Mouse (Mus musculus) stomach, postnatal 0 days (tissue): ENCODE data around the gene Sf3a2. TPM values are rescaled to one million over a fixed set of nuclear protein-coding genes. Genes with fewer than 3 reads are reported as not detected.

Experiments
- ATAC-seq: fragments of 200-750 bp; cut with Nextera tagmentation; 2 replicates; pipeline ENCODE4 v1.8.0; 2017; ENCODE audit not compliant: low FRiP score, low TSS enrichment
- DNase-seq: peaks from one replicate; pipeline ENCODE4 v3.0.0-alpha.2; 2016; ENCODE audit warnings: low spot score
- H3K27ac ChIP-seq: fragments of 300-500 bp; sonication (generic); replicated peaks from 2 replicates; pipeline ENCODE4 v1.5.1; 2014; ENCODE audit warnings: mild to moderate bottlenecking, control low read depth
- H3K27me3 ChIP-seq: fragments of 300-500 bp; sonication (generic); 2 replicates; pipeline ENCODE4 v1.6.1; 2014; ENCODE audit warnings: low read length; ENCODE audit not compliant: control insufficient read depth, insufficient read depth
- H3K36me3 ChIP-seq: fragments of 300-500 bp; sonication (generic); 2 replicates; pipeline ENCODE4 v1.6.1; 2014; ENCODE audit warnings: low read length, mixed read lengths; ENCODE audit not compliant: control insufficient read depth, insufficient read depth
- H3K4me1 ChIP-seq: fragments of 300-500 bp; sonication (generic); replicated peaks from 2 replicates; pipeline ENCODE4 v1.6.1; 2014; ENCODE audit warnings: antibody characterized with exemption; ENCODE audit not compliant: control insufficient read depth, insufficient read depth
- H3K4me2 ChIP-seq: fragments of 300-500 bp; sonication (generic); replicated peaks from 2 replicates; pipeline ENCODE4 v1.6.1; 2014; ENCODE audit warnings: low read depth, mild to moderate bottlenecking, control low read depth, moderate library complexity
- H3K4me3 ChIP-seq: fragments of 300-500 bp; sonication (generic); 2 replicates; pipeline ENCODE4 v1.5.1; 2014; ENCODE audit warnings: low read depth, low read length, control low read depth
- H3K9ac ChIP-seq: fragments of 300-500 bp; sonication (generic); 2 replicates; pipeline ENCODE4 v1.6.1; 2014; ENCODE audit warnings: mild to moderate bottlenecking, low read length, control low read depth, mixed read lengths
- H3K9me3 ChIP-seq: fragments of 300-500 bp; sonication (generic); 2 replicates; pipeline ENCODE4 v1.6.1; 2016; ENCODE audit warnings: low read length; ENCODE audit not compliant: control insufficient read depth
- CTCF ChIP-seq: IDR thresholded peaks from 2 replicates; pipeline ENCODE4 v1.5.1; 2016; ENCODE audit warnings: antibody characterized with exemption, low read depth, mild to moderate bottlenecking, moderate library complexity
- EP300 ChIP-seq: optimal IDR thresholded peaks from 2 replicates; pipeline ENCODE3; 2016; ENCODE audit warnings: antibody characterized with exemption
- WGBS: fragments of 180-500 bp; shearing (Covaris S2); extraction: QIAGEN DNeasy Blood & Tissue Kit; methylation state at CpG from one replicate; pipeline ENCODE4 v1.1.7; 2014; 5-methylcytosine and 5-hydroxymethylcytosine counted together
- polyA plus RNA-seq: library from polyadenylated mRNA; unstranded; fragments of >200 nt; fragmentation: Nextera tagmentation; extraction: Ambion mirVana; gene quantifications from 2 replicates; pipeline ENCODE4 v1.2.1, GENCODE M21; 2015

Sf3a2 gene
- polyA plus RNA-seq, 1 experiment from 2014 or later = 27.7 TPM

DNA sequence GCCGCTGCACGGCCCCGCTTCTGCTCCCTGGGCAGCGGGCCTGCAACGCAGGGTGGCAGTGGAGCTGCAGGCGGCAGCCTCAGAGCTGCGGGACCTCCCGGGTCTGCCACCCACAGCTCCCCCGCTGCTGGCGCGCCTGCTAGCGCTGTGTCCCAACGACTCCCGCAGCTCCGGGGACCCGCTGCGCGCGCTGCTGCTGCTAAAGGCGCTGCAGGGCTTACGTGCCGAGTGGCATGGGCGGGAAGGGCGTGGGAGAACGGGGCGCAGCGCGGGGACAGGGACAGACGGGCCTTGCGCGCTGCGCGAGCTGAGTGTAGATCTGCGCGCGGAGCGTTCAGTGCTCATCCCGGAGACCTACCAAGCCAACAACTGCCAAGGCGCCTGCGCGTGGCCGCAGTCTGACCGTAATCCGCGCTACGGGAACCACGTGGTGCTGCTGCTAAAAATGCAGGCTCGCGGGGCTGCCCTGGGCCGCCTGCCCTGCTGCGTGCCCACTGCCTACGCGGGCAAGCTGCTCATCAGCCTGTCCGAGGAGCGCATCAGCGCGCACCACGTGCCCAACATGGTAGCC is 9.1 kb downstream of the Sf3a2 start:
- WGBS = 1% methylated on average over 52 of the region's 58 CpGs
- TF ChIP-seq EP300 (no peak), CTCF (0 out of 2 replicates have a peak, but pooled peaks have one; percentile 10)
- H3K36me3 ChIP-seq = peaks cover 21% of the 10 kb centered on the region
- H3K4me2 ChIP-seq = peak overlapping the region; percentile 88
- ATAC-seq (peak; percentile 54), DNase-seq (peak; percentile 69)
- H3K4me3 ChIP-seq = peak overlapping the region; percentile 43
- peak overlapping the region; percentile 58 for H3K9ac ChIP-seq
- H3K27ac ChIP-seq = peak overlapping the region; percentile 49; the same call in 1 of the 2 replicates
- no peaks in the 10 kb centered on the region for H3K27me3 ChIP-seq
- H3K4me1 ChIP-seq = no peaks in the 10 kb centered on the region
- no peaks in the 10 kb centered on the region for H3K9me3 ChIP-seq

DNA sequence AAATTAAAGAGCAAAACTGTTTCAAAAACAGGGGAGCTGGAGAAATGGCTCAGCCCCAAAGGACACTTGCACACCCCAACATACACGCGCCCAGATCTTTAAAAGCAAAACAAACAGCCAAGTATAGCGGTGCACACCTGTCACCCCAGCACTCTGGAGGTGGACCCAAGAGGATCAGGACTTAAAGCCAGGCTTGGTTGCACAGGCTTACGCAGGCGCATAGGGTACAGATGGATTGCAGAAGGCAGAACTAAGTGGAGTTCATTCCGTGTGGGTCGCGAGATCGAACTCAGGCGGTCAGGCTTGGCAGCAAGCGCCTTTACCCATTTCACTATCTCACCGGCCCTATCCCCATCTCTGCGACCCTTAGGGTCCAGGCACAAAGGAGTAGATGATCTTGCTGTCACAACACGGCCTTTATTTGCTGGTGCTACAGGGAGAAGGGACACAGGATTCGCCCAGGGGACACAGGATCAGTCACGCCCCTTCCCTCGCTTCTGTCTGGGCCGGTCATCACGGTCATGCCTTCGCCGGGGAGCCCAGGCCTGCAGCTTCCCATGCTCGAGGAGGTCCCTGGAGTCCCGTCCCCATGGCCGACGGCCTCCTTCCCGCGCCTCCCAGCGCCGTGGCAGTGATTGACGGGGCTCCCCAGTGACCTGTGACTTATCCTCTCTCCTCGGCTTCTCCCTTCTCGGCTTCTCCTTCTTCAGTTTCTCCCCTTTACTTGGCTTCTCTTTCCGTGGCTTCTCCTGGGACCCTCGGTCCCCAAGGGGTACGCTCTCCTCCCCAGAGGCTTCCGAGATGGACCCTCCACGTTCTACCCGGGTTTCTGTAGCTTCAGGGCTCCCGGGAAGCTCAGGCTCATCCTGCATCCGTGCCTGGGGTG is 10.3 kb downstream of the Sf3a2 start:
- Histone ChIP-seq H3K9me3 (no peaks in the 10 kb centered on the region), H3K4me1 (no peaks in the 10 kb centered on the region), H3K27me3 (no peaks in the 10 kb centered on the region), H3K4me3 (no peak overlapping the region), H3K4me2 (peak overlapping the region; percentile 21; the same call in 1 of the 2 replicates), H3K27ac (no peak overlapping the region), H3K9ac (no peak overlapping the region; the same call in 1 of the 2 replicates), H3K36me3 (peaks cover 10% of the 10 kb centered on the region)
- no peak for DNase-seq
- no peak for ATAC-seq
- WGBS = 29% methylated on average over 40 of the region's 40 CpGs
- TF ChIP-seq CTCF (no peak), EP300 (no peak)

DNA sequence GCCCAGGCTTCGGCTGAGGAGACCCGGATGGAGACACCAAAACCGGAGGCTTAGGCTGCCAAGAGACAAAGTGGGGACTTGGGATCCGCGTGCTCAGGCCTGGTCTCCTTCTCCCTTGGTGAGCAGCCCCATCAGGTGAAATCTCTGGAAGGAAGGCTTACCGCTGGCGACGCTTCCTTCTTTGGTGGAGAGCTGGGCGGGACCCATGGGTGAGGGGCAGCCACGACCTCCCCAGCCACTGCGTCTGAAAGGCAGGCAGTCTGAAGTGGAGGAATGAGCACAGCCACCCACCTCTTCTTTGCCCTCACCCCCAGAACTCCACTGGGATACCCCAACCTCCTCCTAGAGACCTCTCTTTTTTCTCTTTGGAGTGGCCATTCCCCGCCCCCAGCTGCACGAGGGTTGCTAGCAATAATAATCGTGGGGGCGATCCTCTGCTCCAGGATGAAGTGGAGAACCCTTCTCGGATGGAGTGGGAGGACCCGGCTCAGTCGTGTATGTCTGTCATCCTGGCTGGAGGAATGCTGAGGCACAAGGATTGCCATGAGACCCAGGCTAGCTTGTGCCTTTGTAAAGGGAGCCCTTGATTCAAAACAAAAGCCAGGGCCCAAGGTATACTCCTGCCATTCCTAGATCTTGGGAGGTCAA is 11.1 kb downstream of the Sf3a2 start:
- WGBS = 11% methylated on average over 13 of the region's 18 CpGs
- ATAC-seq (no peak), DNase-seq (no peak)
- no peak for TF ChIP-seq CTCF
- no peak for TF ChIP-seq EP300
- no peaks in the 10 kb centered on the region for H3K27me3 ChIP-seq
- 0 out of 2 replicates have a peak, but pooled peaks cover 3% of the 10 kb centered on the region for H3K36me3 ChIP-seq
- H3K27ac ChIP-seq = no peak overlapping the region
- no peak overlapping the region for H3K4me3 ChIP-seq
- no peaks in the 10 kb centered on the region for H3K4me1 ChIP-seq
- H3K9me3 ChIP-seq = no peaks in the 10 kb centered on the region
- no peak overlapping the region; the same call in 1 of the 2 replicates for H3K9ac ChIP-seq
- peak overlapping the region; percentile 21; the same call in 1 of the 2 replicates for H3K4me2 ChIP-seq

DNA sequence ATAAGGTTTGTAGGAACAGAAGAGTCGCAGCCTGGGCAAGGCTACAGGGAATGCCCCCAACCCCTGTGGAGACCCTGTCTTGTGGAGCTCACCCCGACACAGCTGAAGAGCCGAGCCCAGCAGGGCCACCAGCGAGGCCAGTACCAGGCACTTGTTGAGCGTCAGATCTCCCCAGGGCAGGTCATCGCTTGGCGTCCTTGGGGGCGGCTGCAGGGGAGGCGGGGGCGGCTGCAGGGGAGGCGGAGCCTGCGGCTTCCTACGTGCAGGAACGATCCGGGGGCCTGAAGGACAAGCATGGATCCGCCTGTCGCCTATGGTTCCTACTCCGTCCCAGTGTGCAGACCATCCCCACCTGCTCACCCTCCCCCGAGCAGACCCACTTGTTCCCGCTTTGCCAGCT is 12.1 kb downstream of the Sf3a2 start:
- no peak overlapping the region for H3K4me2 ChIP-seq
- H3K4me1 ChIP-seq = no peaks in the 10 kb centered on the region
- no peaks in the 10 kb centered on the region for H3K27me3 ChIP-seq
- TF ChIP-seq CTCF (no peak), EP300 (no peak)
- H3K36me3 ChIP-seq = no peaks in the 10 kb centered on the region
- ATAC-seq (no peak), DNase-seq (no peak)
- no peak overlapping the region for H3K4me3 ChIP-seq
- H3K9me3 ChIP-seq = no peaks in the 10 kb centered on the region
- H3K27ac ChIP-seq = no peak overlapping the region
- H3K9ac ChIP-seq = no peak overlapping the region
- WGBS = 13% methylated on average over 19 of the region's 20 CpGs

DNA sequence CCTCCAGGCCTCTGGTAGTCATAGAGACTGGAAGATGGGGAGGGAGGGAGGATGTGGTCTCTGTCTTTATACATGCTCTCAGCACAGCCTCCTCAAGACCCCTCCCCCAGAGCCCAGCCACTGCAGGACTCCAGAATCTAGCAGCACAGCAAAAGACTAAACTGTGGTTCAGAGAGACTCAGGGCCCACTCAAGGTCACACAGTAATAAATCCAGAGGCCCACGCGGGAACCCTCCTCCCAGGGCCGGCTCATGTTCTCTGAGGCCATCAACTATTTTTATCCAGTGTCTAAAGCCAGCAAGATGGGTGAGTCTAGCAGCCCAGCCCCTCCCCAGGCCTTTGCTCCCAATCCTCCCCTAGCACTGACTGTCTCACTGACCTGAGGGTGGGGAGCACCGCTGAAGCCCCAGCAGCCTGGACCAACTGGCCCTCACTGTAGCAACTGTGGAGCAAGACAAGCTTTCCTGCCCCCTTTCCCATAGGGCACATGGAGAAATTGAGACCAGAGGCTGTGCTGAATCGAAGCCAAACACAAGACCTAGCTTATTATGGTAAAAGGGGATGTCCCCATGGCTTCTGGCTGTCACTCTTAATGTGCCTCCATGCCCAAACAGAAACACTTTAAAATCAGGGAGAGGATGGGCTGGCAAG is 14.5 kb downstream of the Sf3a2 start:
- Histone ChIP-seq H3K4me1 (no peaks in the 10 kb centered on the region), H3K9ac (no peak overlapping the region), H3K4me3 (no peak overlapping the region), H3K9me3 (no peaks in the 10 kb centered on the region), H3K27ac (no peak overlapping the region), H3K36me3 (no peaks in the 10 kb centered on the region), H3K4me2 (no peak overlapping the region), H3K27me3 (no peaks in the 10 kb centered on the region)
- ATAC-seq (no peak), DNase-seq (no peak)
- WGBS = 52% methylated on average over 5 of the region's 5 CpGs
- TF ChIP-seq EP300 = no peak
- TF ChIP-seq CTCF = no peak
